Mouse (Mus musculus): Measurements from ENCODE around the gene Crybg2. TPM values are rescaled to one million over a fixed set of nuclear protein-coding genes. Genes with fewer than 3 reads are reported as not detected.
A peak's percentile ranks its signal among the peaks of the same experiment; 100 is the strongest.

Gene Crybg2
- total RNA-seq, 2 experiments from 2014 or later, result 2.9 to 3.5 TPM

DNA sequence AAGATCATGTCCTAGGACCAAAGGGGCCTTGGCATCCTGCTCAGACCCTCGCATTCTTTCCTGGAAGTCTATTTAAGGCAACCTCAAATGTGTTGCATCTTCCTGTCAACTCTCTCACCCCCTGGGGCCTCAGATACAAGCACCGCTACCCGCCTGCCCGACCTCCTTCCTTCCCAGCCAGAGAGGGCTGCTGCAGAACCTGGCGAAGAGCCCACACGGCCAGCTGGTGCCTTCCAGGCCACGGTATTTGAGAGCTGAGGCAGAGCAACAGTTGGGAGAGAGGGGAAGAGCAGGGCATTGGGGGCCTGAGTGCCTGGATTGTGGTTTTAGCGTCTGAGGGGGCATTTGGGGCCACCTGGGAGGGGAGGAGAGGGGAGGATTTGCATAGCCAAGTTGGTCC, 8.1 kb upstream of the Crybg2 start:
- peak; percentile 13 to 69 for DNase-seq (ENCODE audit: extremely low spot score in 1 of 2, low spot score in 2 of 2)
- intact Hi-C loops (cut with DNase I), result no loop called here

DNA sequence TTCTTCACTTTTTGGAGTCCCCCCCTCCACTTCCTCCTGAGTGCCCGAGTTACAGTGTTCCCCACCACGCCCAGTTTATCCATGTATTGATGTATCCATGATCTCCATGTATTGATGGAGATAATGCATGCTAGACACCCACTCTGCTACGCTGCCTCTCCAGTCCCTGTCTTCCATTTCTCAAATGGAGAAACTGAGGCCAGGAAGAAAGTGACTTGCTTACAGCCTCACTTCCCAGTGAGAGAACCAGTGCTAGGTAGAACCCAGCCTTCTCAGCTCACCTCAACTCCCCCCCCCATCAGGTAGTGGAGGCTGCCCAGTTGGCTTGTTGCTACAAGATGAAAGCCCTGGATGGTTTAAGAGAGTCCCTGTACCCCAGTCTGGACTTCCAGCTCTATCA, 7.1 kb upstream of the Crybg2 start, which contains the start of gene Zfp683:
Zfp683 (plus strand) TSS at position 301 of the 400 bp plus-strand sequence.
- intact Hi-C loops (cut with DNase I), result no loop called here
- DNase-seq (ENCODE audit: extremely low spot score in 1 of 2, low spot score in 2 of 2), result no peak

DNA sequence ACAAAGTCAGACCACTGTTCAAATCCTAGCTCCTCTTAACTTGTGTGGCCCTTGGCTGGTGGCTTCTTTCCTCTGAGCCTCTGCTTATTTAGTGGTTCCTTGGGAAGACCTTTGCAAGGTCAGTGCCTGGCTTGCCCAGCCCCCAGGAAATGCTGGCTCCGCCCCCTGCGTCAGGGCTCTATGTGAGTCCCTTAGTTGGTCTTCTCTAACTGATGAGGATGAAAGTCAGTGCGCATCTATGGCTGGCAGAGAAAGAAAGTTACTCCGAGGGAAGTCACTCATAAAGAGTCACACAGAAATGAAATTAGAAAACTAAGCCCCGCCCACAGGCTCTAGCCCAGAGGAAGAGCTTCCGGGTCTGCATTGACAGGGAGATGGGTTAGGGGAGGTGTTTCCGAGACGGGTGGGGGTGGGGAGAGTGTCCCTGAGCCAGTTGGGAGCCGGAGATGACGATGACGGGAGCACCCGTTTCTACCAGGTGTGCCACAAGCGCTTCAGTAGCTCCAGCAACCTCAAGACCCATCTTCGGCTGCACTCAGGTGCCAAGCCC, 2.4 kb upstream of the Crybg2 start:
- DNase-seq (ENCODE audit: extremely low spot score in 1 of 2, low spot score in 2 of 2), result no peak
- intact Hi-C loops (cut with DNase I), result no loop called here

DNA sequence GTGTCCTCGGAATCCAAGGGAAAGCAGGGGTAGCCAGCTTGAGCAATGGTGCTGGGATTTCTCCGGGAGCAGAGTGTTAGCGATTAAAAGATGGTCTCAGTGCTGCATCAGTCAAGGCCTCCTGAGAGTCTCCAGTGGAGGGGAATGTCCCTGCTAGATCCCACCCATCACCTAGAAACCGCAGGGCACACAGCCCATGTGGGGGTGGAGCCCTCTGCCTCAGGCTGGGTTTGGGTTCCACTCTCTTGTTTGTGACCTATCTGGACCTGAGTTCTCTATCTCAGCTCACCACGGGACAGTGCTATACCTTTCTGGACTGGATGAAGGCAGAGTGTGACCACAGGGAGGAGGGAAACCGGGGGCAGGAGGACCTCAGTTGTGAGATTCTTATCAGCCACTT, 1.7 kb upstream of the Crybg2 start:
- intact Hi-C loops (cut with DNase I), result no loop called here
- DNase-seq (ENCODE audit: extremely low spot score in 1 of 2, low spot score in 2 of 2), result no peak

DNA sequence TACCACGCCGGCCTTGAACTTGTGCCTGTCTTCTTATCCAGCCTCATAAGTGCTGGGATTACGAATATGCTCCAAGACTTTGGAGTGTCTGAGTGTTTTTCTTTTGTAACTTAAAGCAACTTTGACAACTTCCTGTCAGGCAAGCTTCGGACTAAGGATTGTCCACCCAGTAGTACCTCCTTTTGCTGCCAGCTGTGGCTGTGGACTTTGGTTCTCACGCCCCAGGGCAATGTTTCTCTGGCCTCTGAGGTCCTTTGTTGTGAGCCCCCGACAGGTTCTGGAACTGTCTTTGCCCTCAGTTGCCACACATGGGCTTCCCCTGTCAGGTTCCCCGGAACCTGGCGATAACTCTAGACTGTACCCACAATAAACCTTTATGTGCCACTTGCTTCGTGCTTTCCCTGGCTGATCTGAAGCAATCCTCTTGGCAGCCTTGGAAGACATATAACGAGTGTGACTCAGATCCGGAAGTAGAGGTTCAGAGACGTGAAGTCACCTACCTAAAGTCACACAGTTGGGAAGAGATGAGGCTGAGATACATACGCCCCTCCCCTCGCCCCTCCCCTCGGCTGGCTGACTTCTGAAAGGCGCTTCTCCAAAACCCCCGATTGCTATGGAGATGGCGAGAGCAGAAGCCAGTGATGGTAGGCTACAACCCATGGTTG, 683 bp downstream of the Crybg2 start:
- intact Hi-C loops (cut with DNase I), result no loop called here
- no peak for DNase-seq (ENCODE audit: extremely low spot score in 1 of 2, low spot score in 2 of 2)

DNA sequence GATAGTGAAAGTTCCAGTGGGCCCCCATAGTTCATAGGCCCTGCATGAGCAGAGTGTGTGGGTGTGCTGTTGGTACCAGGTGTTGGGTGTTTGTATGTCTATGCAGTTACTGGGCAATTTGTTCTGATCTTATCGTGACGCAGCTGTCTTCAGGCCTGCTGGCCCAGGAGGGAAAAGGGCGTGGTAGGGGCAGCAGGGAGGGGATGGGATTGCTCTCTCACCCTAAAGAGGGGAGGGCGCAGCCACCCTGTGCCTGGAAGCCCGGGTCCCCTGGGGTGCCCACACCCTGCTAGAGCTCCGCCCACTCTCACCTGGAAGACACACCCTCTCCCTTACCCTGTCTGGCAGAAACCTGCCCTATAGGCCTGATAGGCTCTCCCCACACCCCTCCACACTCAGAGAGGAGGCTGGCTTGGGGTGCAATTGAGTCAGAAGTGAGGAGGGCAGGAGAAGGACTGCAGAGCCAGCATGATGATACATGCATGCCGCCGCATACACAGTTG, 1.4 kb downstream of the Crybg2 start:
- intact Hi-C loops (cut with DNase I), result no loop called here
- DNase-seq (ENCODE audit: extremely low spot score in 1 of 2, low spot score in 2 of 2), result no peak

DNA sequence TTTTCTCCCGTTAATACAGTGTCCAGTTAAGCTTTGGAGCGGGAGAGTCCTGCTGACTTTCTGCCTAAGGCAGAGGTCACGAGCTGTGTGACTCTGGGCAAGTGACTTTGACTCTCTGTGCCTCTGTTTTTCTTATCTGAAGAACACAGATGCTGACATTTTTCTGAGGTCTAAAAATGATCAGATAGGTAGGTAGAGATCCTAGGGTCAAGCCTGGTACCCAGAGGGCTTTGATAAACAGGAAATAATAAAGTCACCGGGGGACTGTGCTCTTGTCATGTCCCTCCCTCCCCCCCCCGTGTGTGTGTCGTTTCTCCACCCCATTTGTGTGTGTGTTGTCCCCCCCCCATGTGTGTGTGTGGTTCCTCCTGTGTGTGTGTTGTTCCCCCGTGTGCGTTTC, 1.9 kb downstream of the Crybg2 start:
- intact Hi-C loops (cut with DNase I), result no loop called here
- DNase-seq (ENCODE audit: extremely low spot score in 1 of 2, low spot score in 2 of 2), result no peak

DNA sequence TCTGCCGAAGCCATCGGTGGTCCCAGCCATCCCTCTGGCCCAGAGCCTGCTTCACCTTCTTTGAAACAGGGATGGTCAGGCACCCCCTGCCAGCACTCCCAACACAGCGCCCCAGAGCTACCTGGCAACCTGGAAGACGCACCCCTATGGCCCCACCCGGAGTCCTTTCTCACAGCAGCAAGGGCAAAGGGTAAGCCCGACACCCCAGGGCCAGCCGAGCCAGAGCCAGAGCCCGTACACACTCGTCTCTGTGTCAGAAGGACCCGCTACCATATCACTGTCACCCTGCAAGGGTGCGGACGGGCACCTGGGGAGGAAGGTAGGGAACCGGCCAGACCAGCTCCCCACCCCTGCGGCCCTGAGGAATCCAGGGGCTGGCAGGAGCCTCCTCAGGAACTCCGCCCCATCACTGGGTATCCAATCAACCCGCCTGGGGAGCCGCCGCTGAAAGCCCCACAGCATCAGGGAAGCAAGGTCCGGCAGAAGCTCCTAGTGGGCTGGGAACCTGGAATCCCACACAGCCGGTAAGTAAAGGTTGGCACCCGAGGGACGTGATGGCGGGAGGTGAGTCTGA, 4.9 kb downstream of the Crybg2 start:
- intact Hi-C loops (cut with DNase I), result no loop called here
- no peak for DNase-seq (ENCODE audit: extremely low spot score in 1 of 2, low spot score in 2 of 2)

DNA sequence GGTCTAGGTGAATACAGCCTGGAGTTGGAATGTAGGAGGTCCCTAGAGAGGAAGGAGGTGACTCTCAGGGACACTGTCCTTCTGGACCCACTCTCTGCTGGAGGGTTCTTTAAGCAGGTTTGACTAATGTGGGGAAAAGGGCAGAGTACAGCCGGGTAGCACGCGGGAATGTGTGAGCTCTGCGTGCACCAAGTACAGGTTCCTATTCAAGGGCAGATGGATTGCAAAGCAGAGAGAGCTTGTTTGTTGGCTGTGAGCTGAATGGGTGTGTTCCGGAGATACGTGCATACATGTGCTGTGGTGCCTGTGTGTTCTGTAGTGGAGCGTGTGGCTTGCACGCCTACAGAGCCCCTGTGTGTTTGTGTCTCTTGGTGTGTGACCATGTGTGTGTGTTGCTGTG, 6.8 kb downstream of the Crybg2 start:
- intact Hi-C loops (cut with DNase I), result no loop called here
- DNase-seq (ENCODE audit: extremely low spot score in 1 of 2, low spot score in 2 of 2), result no peak

DNA sequence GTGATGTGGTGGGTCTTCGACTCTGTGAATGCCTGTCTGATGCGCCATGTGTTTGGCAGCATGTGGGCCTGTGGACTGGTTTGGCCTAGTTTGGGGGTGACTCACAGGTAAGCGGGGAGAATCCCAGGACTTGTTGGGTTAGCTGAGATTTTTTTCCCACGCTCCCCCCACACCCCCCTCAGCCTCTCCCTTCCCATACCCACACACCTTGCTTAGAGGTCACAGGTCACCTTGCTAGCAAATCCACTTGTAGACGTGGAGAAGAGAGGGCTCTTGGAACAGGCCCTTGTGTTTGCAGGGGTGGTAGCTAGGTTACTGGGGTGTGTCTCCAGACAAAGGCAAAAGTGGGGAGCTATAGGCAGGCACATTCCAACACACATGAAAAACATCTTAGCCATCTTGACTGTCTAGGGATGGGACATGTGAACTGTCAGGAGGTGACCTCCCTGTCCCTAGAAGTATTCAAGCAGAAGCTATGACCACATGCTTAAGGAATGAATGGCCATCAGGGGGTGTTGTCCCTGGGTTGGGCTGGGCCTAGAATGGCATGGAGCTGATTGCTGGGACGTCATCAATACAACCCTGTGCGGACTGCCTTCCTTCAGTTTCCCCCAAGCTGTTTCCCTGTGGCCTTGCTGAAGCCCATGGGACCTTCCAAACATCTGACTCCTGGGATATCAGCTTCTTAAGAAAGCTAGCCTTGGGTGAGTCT, 7.4 kb downstream of the Crybg2 start:
- DNase-seq (ENCODE audit: extremely low spot score in 1 of 2, low spot score in 2 of 2), result no peak
- intact Hi-C loops (cut with DNase I), result no loop called here

DNA sequence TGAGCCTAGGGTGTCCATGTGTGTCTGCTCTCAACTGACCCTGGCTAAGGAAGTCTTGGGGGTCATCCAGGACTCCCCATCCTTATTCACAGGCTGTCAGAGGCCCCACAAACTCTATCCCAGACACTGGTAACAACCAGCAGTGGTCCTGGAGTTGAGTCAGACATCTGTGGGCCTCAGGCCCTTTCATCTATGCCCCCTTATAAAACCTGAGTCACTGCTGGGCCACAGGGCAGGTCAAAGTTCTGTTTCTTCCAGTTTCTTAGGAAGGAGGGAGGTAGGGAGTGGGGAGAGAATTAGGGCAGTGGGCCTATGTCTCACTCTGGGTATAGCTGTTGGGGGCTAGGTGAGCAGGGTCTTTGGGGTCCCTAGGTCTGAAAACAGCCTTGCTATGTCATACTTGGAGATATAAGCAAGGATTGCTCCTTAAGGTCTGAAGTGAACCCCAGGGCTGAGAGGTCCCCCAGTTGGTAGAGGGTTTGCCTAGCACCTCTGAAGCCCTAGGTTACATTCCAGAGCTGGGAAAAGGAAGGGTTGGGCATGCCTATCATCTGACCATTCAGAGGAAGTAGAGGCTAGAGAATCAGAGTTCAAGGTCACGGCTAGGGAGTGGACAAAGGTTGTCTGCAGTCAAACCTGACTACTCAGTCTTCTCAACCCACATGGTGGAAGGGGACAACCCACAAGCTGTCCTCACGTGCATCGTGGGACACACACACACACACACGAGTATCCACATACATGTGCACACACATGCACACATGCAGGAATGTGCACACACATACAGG, 8.4 kb downstream of the Crybg2 start:
- intact Hi-C loops (cut with DNase I), result no loop called here
- DNase-seq (ENCODE audit: extremely low spot score in 1 of 2, low spot score in 2 of 2), result no peak

DNA sequence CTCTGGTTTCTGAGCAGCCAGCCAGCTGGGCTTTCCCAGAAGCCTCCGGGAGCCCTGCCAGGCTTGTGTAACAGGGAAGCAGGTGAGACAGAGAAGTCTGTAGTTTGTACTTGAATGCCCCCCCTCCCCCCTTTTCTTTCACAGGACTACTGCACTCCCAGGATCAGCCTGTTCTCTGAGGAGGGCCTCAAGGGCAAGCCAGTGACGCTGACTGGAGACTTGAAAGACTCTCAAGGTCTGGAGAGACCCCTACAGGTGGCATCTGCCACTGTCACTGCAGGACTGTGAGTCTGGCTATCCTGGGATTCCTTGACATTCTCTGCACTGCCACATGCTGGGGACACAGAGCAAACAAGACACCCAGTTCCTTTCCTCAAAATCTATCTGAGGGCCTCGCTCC, 18.1 kb downstream of the Crybg2 start:
- intact Hi-C loops (cut with DNase I), result loop anchor here (5.0 kb wide), 1 partner anchor 41 kb away; no protein-coding TSS in a partner anchor
- DNase-seq (ENCODE audit: extremely low spot score in 1 of 2, low spot score in 2 of 2), result peak in 1 of 2 experiments; percentile 71

DNA sequence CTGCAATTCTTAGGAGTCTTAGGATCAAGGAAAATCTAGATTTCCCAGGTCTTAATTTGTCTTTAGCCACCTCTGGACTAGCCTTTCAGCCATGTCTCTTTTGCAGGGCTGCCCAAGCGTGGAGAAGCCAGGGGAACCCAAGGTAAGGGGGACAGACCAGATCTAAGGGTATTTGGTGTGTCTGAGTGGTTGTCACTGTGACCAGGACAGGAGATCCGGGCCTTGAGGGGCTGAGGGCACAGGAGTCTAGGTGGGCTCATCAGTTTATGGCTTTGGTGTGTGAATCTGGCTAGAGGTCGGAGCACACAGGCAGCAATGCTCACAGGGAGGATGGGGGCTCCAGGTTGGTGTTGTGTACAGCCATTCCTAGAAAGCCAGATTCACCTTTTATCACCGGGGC, 20.1 kb downstream of the Crybg2 start:
- intact Hi-C loops (cut with DNase I), result no loop called here
- no peak for DNase-seq (ENCODE audit: extremely low spot score in 1 of 2, low spot score in 2 of 2)

DNA sequence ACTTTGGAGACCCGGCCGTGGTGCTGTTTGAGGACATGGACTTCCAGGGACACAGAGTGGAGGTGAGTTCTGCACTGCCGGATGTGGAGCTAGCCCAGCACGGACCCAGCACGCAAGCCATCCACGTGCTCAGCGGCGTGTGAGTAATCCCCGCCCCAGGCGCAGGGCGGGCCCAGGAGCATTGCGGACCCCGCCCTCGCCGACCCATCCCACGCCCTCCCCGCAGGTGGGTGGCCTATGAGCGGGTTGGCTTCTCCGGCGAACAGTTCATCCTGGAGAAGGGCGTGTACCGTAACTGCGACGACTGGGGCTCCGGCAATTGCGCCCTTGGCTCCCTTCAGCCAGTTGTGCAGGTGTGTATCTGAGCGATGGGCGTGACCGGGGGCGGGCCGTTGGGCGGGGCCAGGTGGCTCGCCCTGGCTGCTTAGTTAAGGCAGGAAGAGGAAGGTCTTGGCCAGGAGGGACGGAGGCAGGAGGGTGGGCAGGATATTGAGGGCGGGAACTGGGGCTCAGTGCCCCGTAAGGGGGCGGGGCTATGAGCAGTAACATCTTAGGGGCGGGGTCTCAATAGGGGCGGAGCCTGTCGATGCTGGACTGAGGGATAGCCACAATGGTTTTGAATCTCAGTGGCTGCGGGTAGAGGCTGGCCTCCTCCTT, 21.2 kb downstream of the Crybg2 start:
- peak; percentile 31 to 65 for DNase-seq (ENCODE audit: extremely low spot score in 1 of 2, low spot score in 2 of 2)
- intact Hi-C loops (cut with DNase I), result no loop called here

DNA sequence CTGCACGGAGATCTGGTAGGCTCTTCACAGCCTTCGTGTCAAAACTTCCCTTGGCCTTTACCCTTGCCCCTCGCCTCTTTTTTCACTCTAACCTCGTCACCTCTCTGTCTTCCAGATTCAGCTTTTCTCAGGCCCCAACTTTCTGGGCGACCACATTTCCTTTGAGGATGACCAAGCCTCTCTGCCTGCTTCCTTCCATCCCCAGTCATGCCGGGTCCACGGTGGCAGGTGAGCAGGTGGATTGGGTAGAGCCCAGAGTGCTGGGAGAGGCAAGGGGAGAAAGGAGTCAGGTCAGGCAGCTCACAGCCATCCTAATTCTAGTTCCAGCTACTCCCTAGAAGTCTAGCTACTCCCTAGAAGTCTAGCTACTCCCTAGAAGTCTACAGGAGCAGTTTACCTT, 21.8 kb downstream of the Crybg2 start:
- intact Hi-C loops (cut with DNase I), result no loop called here
- DNase-seq (ENCODE audit: extremely low spot score in 1 of 2, low spot score in 2 of 2), result no peak

DNA sequence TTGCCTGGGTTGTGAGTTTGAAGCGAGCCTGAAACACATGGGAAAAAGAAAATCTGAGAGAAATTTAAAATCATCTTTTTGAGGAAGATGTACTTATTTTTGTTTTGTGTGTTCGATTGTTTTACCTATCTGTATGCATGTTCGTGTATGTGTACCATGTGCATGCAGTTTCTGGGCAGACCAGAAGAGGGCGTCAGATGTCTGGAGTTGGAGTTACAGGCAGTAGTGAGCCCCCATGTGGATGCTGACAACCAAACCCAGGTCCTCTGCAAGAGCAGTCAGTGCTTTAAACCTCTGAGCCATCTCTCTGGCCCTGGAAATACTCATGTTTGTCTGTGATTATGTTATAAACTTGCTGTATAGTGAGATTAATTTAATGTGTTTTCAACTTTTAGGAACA, 24.4 kb downstream of the Crybg2 start:
- no peak for DNase-seq (ENCODE audit: extremely low spot score in 1 of 2, low spot score in 2 of 2)
- intact Hi-C loops (cut with DNase I), result no loop called here

DNA sequence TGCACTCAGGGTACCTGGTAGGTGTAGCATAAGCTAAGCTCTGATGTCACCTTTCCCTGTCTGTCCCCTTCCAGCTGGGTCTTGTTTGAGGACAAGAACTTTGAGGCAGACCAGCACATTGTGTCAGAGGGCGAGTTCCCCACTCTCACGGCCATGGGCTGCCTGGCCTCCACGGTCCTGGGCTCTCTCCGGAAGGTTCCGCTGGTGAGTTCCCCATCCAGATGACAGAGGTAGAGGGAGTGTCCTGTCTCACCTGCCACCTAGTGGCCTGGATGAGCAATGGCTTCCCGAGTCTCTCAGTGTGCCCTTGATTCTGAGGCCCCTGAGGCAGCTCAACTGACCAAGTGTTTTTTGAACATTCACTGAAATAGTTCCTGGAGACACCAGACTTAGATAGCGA, 26.8 kb downstream of the Crybg2 start:
- intact Hi-C loops (cut with DNase I), result no loop called here
- DNase-seq (ENCODE audit: extremely low spot score in 1 of 2, low spot score in 2 of 2), result no peak

DNA sequence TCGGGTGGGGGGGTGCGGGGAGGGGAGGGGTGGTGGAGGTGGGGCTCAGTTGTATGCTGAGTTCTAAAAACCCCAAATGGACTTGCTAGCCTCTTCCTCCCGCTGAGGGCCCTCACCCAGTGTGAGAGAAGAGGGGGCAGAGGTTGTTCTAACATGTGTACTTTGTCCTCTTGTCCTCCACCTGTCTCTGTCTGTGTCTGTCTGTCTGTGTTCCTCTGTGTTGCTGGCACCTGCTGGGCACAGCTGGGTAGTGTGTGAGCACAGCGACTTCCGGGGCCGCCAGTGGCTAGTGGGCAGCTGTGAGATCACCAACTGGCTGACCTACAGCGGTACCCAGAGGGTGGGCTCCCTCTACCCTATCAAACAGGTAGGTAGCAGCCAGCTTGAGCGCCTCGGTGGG, 28.4 kb downstream of the Crybg2 start:
- no peak for DNase-seq (ENCODE audit: extremely low spot score in 1 of 2, low spot score in 2 of 2)
- intact Hi-C loops (cut with DNase I), result no loop called here
